Mouse (Mus musculus): ENCODE measurements around the gene Dpp9.

- TF ChIP-seq GATA1 (IDR thresholded peaks at IDR 0.05; ENCODE audit: low read length) = no peak
- no peak for TF ChIP-seq TAL1 (IDR thresholded peaks at IDR 0.05; ENCODE audit: low read length)
These were observed 47.2 kb upstream of the Dpp9 start for GRCm38 (mm10) chr17:56265869-56266268.

Data from erythroblast, embryonic 14.5 days (primary cell).